Mouse (Mus musculus): ENCODE results near the gene Atp6v1b1. TPM values are rescaled to one million over a fixed set of nuclear protein-coding genes. Genes with fewer than 3 reads are reported as not detected.
"Not testable (repeated sequence)": the region's sequence is repeated elsewhere in the genome, so short reads cannot be mapped to it uniquely, and the experiment has no call there.

Gene Atp6v1b1
- total RNA-seq, 2 experiments from 2014 or later = not detected

DNA sequence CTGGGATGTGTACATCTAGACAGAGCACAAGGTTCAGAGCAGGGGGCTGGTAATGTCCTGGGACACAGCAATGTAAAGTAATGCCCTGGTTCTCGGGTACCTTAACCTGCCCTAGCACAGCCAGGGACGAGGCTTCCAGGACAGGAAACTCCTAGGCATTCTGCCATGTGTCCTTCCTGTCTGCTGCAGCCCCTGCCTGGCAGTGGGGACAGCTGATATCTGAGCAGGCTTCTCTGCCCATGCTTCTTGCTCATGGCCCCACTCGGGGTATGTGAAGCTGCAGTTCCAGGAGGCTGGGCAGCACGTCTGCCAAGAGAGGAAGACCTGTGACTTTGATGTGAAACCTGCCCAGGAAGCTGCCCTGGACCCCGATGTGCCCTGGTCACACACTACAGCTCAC is 25.7 kb downstream of the Atp6v1b1 start:
- intact Hi-C loops (cut with DNase I) = no loop called here

DNA sequence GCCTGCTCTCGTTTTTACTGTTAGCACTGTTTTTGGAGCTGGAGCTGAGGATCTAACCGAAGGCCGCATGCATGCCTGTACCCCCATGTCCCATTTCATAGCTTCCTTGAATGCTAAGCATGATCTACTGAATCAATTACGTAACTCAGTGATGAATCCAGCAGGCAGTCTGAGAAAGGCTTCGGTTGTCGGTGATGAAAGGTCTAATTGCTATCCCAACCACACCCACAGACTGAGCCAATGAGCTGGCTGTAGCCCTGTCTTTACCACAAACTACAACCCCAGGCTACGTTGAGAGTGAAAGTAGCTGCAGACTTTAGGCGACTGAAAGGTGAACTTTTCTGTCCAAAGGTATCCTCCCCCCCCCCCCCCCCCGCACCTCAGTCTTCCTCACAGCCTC is 31.3 kb downstream of the Atp6v1b1 start:
- intact Hi-C loops (cut with DNase I) = no loop called here
- no peak for DNase-seq

More for the DNA sequence above, 25.7 kb downstream of the Atp6v1b1 start:
- peak; percentile 44 to 62 for DNase-seq

- peak; percentile 30 to 54 for DNase-seq
- intact Hi-C loops (cut with DNase I) = no loop called here
These were observed 32.2 kb downstream of the Atp6v1b1 start for GRCm38 (mm10) chr6:83774781-83775563.

DNA sequence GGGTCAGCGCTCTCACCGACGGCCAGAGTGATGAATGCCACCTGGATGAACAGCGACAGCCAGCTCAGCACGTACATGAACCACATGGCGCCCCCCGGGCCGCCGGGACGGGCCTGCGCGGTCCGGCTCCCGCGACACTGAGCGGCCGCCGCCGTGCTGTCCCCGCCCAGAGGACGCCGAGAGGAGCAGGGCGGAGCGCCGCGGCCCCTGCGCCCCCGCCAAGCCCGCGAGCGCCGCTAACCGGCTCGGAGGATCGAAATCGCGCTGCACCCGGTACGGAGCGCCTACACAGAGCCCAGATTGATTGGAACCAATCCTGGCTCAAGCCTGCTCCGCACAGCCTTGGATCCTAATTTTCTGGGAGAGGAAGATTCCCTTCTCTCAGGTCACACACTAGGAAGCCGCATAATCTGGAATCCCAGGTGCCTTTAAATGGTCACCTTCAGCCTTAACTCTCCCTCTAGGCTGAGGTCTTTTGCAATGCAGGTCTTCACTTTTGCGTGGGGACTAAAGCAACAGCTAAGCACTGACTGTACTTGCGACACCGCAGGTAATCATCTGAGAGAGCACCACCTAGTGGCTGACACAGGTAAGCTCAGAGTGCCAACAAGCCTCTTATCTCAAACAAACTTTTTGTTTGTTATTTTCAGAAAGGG is 33.0 kb downstream of the Atp6v1b1 start, which contains the start of gene Tex261:
TSS of gene Tex261 (minus strand) at position 176 of the 656 bp plus-strand sequence.
- DNase-seq = peak; percentile 94 to 95
- intact Hi-C loops (cut with DNase I) = no loop called here

GRCm38 (mm10) chr6:83778306-83778705 is 35.5 kb downstream of the Atp6v1b1 start:
- no peak for DNase-seq
- intact Hi-C loops (cut with DNase I) = no loop called here

DNA sequence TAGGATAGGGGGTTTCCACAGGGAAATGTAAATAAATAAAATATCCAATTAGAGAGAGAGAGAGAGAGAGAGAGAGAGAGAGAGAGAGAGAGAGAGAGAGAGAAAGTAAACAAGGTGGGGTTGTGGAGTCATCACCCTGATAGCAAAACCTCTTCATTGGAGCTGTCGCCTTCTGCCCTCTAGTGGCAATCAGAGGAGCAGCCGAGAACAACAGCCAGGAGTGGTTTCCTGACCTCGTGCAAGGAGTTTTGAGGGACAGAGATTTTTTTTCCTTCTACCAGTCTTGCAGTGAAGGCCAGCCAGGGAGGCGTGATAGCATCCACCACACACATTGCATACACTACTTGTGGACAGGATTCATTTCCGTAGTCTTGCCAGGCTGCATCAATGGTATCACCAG is 36.2 kb downstream of the Atp6v1b1 start:
- peak; percentile 68 to 78 for DNase-seq
- intact Hi-C loops (cut with DNase I) = loop anchor here (1.0 kb wide), 1 partner anchor 21 kb away; no protein-coding TSS in a partner anchor

DNA sequence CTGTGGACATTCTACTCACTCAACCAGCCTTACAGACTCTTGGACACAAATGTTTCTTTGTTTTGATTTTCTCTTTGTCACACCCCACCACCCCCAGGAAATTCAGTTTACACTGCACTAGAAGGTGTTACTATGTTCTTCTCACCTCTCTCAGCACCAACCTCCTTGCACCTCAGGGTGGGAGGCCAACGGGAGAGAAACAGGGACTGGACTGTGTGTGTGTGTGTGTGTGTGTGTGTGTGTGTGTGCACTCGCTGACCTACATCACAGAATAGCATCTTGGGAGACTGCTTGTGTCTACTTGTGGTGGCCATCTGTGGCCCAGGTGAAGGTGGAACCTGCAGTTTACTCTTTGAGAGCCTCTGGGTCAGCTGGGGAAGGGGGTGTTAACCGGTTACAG is 43.6 kb downstream of the Atp6v1b1 start:
- intact Hi-C loops (cut with DNase I) = no loop called here

DNA sequence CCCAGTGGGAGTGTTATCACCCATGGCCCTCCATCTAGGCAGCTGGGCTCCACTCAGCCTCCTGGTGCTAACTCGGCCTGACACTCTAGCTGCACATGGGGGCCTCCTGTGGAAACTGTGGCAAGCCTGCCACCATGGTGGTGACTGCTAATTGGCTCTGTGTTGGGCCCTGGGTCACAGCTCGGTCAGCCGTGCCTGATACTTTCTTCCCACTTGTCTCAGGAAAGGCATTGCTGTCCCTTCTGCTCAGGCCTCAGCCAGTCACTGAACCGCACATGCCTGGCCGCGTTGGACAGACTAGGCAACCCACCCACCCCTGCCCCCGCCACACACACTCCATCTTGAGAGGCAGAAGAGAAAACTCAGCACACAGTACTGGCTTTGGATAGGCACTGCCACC is 45.8 kb downstream of the Atp6v1b1 start:
- no peak for DNase-seq
- intact Hi-C loops (cut with DNase I) = no loop called here

More for the DNA sequence above, 43.6 kb downstream of the Atp6v1b1 start:
- DNase-seq = no peak

- intact Hi-C loops (cut with DNase I); DNase-seq: not testable (repeated sequence)
These were observed 47.7 kb downstream of the Atp6v1b1 start for GRCm38 (mm10) chr6:83790533-83790932.

DNA sequence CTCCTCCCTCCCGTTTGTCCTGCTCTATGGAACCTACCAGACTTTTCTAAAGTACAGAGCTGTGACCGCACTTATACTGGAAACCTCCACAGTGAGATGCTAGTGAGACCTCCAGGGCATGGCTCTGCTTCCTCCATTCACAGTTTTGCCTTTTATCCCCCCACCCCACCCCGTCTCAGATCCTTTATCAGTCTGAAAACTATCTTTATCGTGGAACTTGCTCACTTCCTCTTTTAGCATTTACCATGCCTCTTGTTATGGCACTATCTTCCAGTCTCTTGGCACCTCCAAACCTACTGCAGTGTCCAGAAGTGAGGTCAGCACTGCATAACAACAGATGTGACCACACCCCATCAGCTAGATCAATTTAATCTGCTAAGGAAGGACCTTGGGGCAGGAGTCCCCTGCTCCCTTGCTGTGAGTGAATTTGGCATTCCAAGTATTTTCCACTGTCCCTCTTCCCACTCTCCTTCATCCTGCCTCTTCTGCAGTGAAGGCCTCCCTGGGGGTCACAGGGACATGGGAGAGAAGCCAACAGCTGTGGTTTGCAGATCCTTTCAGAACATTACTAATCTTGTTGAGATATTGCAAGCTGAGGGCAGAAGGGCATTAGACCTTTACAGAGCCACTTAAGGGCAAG is 48.6 kb downstream of the Atp6v1b1 start:
- intact Hi-C loops (cut with DNase I) = no loop called here

GRCm38 (mm10) chr6:83794760-83795296 is 52.0 kb downstream of the Atp6v1b1 start, which contains the start of gene Nagk:
Gene Nagk, plus strand, starts transcription at chr6:83794982.
- DNase-seq = peak; percentile 94 to 96
- intact Hi-C loops (cut with DNase I) = loop anchor here (5.0 kb wide), 1 partner anchor 72 kb away; the partner anchor contains the start of gene Zfp638

More for the DNA sequence above, 48.6 kb downstream of the Atp6v1b1 start:
- no peak for DNase-seq

DNA sequence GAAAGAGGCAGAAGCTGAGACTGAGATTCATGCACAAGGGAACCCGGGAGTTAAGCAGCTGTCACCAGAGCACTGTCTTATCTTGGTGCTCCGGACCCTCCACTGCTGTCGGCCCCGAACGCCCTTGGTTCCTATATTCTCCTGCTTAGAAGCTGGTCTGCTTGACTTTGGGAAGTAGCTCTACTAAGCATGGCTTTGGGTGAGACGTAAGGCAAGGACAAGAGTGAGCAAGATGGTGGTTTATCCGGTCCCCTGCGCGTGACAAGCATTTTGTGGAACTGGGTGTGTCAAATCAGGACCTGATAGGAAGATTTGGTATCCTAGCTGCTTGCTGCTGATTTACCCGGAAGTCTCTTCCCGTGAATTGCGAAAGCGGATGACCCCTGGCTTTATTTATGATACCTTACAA is 52.7 kb downstream of the Atp6v1b1 start:
- peak; percentile 42 to 46 for DNase-seq
- intact Hi-C loops (cut with DNase I) = loop anchor here (5.0 kb wide), 1 partner anchor 72 kb away; the partner anchor contains the start of gene Zfp638

DNA sequence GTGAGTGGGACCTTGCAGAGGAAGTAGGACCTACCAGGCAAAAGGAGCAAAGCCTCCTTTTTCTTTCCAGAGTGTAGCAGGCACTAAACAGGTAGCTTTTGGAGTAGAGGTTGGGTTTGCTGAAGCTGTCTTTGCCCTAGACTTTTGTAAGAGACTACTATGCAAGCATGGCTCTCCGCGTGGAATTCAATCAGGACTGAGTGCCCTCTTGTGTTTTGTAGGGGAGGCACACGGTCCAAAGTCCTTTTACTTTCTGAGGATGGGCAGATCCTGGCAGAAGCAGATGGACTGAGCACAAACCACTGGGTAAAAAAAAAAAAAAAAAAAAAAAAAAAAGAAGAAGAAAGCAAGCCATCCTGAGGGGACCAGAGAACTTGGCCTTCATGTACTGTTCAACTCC is 53.9 kb downstream of the Atp6v1b1 start:
- DNase-seq = no peak
- intact Hi-C loops (cut with DNase I) = loop anchor here (5.0 kb wide), 1 partner anchor 71 kb away; the partner anchor contains the start of gene Zfp638

DNA sequence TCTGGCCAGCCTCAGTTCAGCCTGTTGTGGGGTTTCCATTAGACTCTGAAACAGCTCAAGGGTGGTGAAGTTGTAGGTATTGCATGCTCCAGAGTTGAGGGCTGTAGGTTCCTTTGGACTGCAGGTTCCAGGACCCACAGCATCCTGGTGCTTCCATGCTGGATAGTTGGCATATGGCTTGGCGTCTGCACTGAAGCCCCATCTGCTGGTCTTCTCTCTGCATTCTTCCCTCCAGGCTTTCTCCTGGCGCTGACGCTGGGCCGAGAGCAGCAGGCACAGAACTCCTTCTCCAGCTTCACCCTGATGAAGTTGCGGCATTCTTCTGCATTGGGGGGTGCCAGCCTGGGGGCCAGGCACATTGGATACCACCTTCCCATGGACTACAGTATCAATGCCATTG is 59.2 kb downstream of the Atp6v1b1 start:
- DNase-seq = no peak
- intact Hi-C loops (cut with DNase I) = no loop called here

- intact Hi-C loops (cut with DNase I) = no loop called here
These were observed 60.1 kb downstream of the Atp6v1b1 start for GRCm38 (mm10) chr6:83802846-83803245.

More at GRCm38 (mm10) chr6:83802846-83803245, 60.1 kb downstream of the Atp6v1b1 start:
- no peak for DNase-seq

Other genes starting within 250 kb of the Atp6v1b1 start
- gene Dguok, start 236.0 kb upstream of the Atp6v1b1 start, total RNA-seq (2021) = 10 to 100 TPM; 24.0 to 31.1 TPM
- 1 to 10 TPM; 5.0 to 8.2 TPM for gene Actg2, start 206.7 kb upstream of the Atp6v1b1 start, total RNA-seq (2021)
- gene Stambp, start 170.3 kb upstream of the Atp6v1b1 start, total RNA-seq (2021) = 10 to 100 TPM; 15.0 to 17.1 TPM
- not detected for gene Clec4f, start 86.8 kb upstream of the Atp6v1b1 start, total RNA-seq (2021)
- gene Cd207, start 65.1 kb upstream of the Atp6v1b1 start, total RNA-seq (2021) = under 1 TPM; 0.67 to 0.84 TPM
- not detected for gene Vax2, start 31.7 kb upstream of the Atp6v1b1 start, total RNA-seq (2021)
- not detected for gene Ankrd53, start 19.7 kb downstream of the Atp6v1b1 start, total RNA-seq (2021)
- gene Tex261, start 32.8 kb downstream of the Atp6v1b1 start, total RNA-seq (2021) = 10 to 100 TPM; 68.8 to 83.4 TPM
- 10 to 100 TPM; 27.4 to 33.0 TPM for gene Nagk, start 52.0 kb downstream of the Atp6v1b1 start, total RNA-seq (2021)
- 10 to 100 TPM; 19.4 to 20.2 TPM for gene Paip2b, start 88.8 kb downstream of the Atp6v1b1 start, total RNA-seq (2021)
- gene Zfp638, start 124.1 kb downstream of the Atp6v1b1 start, total RNA-seq (2021) = 10 to 100 TPM; 66.0 to 73.7 TPM

All from heart, postnatal 10 days (tissue).